Mouse (Mus musculus) heart, postnatal 0 days (tissue): ENCODE data around the gene Slc25a53. TPM values are rescaled to one million over a fixed set of nuclear protein-coding genes. Genes with fewer than 3 reads are reported as not detected.

ENCODE experiments used
- ATAC-seq: fragments of 200-750 bp; cut with Nextera tagmentation; 2 replicates; pipeline ENCODE4 v1.8.0; 2017; ENCODE audit warnings: low read depth, moderate number of reproducible peaks, moderate library complexity; ENCODE audit not compliant: insufficient read depth
- DNase-seq: peaks from one replicate; pipeline ENCODE4 v3.0.0-alpha.2; 2016; ENCODE audit warnings: low spot score
- H3K27ac ChIP-seq: fragments of 300-500 bp; sonication (generic); 2 replicates; pipeline ENCODE4 v1.5.1; 2014; ENCODE audit warnings: low read depth, mild to moderate bottlenecking
- H3K27me3 ChIP-seq: fragments of 300-500 bp; sonication (generic); 2 replicates; pipeline ENCODE4 v1.6.1; 2014; ENCODE audit warnings: low read length, mixed read lengths; ENCODE audit not compliant: control insufficient read depth, insufficient read depth
- H3K36me3 ChIP-seq: fragments of 300-500 bp; sonication (generic); replicated peaks from 2 replicates; pipeline ENCODE4 v1.6.1; 2014; ENCODE audit warnings: low read length, mixed read lengths; ENCODE audit not compliant: control insufficient read depth, insufficient read depth
- H3K4me1 ChIP-seq: fragments of 300-500 bp; sonication (generic); 2 replicates; pipeline ENCODE4 v1.6.1; 2014; ENCODE audit warnings: antibody characterized with exemption; ENCODE audit not compliant: control insufficient read depth, insufficient read depth
- H3K4me2 ChIP-seq: fragments of 300-500 bp; sonication (generic); 2 replicates; pipeline ENCODE4 v1.6.1; 2014; ENCODE audit warnings: low read depth, mild to moderate bottlenecking, low read length, moderate library complexity
- H3K4me3 ChIP-seq: fragments of 300-500 bp; sonication (generic); 2 replicates; pipeline ENCODE4 v1.5.1; 2014; ENCODE audit warnings: low read depth, low read length
- H3K9ac ChIP-seq: fragments of 300-500 bp; sonication (generic); replicated peaks from 2 replicates; pipeline ENCODE4 v1.6.1; 2014; ENCODE audit warnings: low read depth, low read length, mixed read lengths
- H3K9me3 ChIP-seq: fragments of 300-500 bp; sonication (generic); replicated peaks from 2 replicates; pipeline ENCODE4 v1.6.1; 2016; ENCODE audit warnings: low read length; ENCODE audit not compliant: control insufficient read depth
- CTCF ChIP-seq: IDR thresholded peaks from 2 replicates; pipeline ENCODE4 v1.5.1; 2016; ENCODE audit warnings: antibody characterized with exemption, control low read depth, low read depth
- EP300 ChIP-seq: IDR thresholded peaks from 2 replicates; pipeline ENCODE4 v1.6.1; 2016; ENCODE audit warnings: antibody characterized with exemption, low read depth
- WGBS: fragments of 180-500 bp; shearing (Covaris S2); extraction: QIAGEN DNeasy Blood & Tissue Kit; methylation state at CpG from one replicate; pipeline ENCODE4 v1.1.7; 2014; 5-methylcytosine and 5-hydroxymethylcytosine counted together
- polyA plus RNA-seq: library from polyadenylated mRNA; unstranded; fragments of >200 nt; fragmentation: Nextera tagmentation; extraction: Ambion mirVana; gene quantifications from 2 replicates; pipeline ENCODE4 v1.2.1, GENCODE M21; 2015
- total RNA-seq: library from RNA; depleted of rRNA; stranded (reverse); fragments of >200 nt; gene quantifications from 2 replicates; pipeline ENCODE4 v1.2.3, GENCODE M21; 2014; ENCODE audit warnings: low replicate concordance; rRNA removed

Slc25a53 gene
- 2.3 and 4.5 TPM in 2 replicates for total RNA-seq
- 3.4 and 3.6 TPM in 2 replicates for polyA plus RNA-seq

DNA sequence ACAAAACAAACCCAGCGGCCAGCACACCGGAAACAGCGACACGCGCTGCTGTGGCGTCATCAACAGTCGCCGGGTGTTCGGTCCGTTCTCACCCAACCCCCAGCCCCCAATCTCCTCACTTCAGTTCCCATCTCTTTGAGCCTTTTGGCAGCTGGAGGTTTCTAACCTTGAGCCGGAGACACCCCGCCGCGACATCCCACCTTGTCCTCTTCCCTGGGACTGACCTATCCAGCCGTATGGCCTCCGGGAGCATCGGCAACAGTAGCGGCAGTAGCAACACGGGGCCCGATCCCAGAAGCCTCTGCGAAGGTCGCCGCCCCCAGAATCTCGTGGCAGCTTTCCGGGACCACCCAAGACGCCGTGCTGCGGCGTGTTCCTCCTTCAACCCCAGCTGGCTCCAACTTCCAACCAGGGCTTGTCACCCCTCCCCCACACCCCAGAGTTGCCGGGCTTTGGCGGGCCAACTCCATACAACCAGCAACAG lies at the start of gene Slc25a53:
Gene Slc25a53, minus strand, starts transcription at position 303 of the 484 bp plus-strand sequence.
- 15% methylated on average over 31 of the region's 31 CpGs for WGBS
- Histone ChIP-seq H3K4me2 (peak within 1 kb of the TSS; percentile 68), H3K4me3 (peak within 1 kb of the TSS; percentile 68), H3K4me1 (no peaks in the 10 kb centered on the region), H3K9ac (peak within 1 kb of the TSS; percentile 62), H3K27ac (peak within 1 kb of the TSS; percentile 92), H3K9me3 (no peaks in the 10 kb centered on the region), H3K27me3 (no peaks in the 10 kb centered on the region), H3K36me3 (no peaks in the 10 kb centered on the region)
- DNase-seq (peak; percentile 59), ATAC-seq (peak; percentile 93)
- TF ChIP-seq EP300 (peak; percentile 61), CTCF (no peak)

DNA sequence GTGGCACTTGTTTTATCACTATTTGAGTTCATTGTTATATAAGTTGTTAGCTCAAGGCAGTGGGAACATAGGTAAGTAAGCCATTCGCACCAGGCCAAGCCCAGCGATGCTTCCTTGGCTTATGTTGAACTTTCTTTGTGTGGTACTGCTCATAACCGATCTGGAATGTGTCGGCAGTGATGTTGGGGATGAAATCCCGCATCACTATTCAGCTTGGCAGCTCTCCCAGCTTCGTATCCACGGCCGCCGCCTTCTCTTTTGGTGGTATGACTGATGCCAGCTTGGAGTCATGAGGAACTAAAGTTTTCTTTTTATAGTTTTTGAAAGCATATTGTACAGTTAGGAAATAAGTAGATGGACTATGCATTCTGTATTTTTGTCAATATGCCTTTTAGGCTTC lies 25.1 kb upstream of the Slc25a53 start:
- 58% methylated on average over 9 of the region's 9 CpGs for WGBS
- TF ChIP-seq EP300: no peak
- TF ChIP-seq CTCF: no peak
- no peak overlapping the region for H3K4me2 ChIP-seq
- ATAC-seq: no peak
- H3K27me3 ChIP-seq: no peaks in the 10 kb centered on the region
- no peak overlapping the region for H3K4me3 ChIP-seq
- no peak overlapping the region for H3K9ac ChIP-seq
- no peaks in the 10 kb centered on the region for H3K4me1 ChIP-seq
- no peaks in the 10 kb centered on the region for H3K9me3 ChIP-seq
- no peaks in the 10 kb centered on the region for H3K36me3 ChIP-seq
- no peak overlapping the region for H3K27ac ChIP-seq
- DNase-seq: no peak

DNA sequence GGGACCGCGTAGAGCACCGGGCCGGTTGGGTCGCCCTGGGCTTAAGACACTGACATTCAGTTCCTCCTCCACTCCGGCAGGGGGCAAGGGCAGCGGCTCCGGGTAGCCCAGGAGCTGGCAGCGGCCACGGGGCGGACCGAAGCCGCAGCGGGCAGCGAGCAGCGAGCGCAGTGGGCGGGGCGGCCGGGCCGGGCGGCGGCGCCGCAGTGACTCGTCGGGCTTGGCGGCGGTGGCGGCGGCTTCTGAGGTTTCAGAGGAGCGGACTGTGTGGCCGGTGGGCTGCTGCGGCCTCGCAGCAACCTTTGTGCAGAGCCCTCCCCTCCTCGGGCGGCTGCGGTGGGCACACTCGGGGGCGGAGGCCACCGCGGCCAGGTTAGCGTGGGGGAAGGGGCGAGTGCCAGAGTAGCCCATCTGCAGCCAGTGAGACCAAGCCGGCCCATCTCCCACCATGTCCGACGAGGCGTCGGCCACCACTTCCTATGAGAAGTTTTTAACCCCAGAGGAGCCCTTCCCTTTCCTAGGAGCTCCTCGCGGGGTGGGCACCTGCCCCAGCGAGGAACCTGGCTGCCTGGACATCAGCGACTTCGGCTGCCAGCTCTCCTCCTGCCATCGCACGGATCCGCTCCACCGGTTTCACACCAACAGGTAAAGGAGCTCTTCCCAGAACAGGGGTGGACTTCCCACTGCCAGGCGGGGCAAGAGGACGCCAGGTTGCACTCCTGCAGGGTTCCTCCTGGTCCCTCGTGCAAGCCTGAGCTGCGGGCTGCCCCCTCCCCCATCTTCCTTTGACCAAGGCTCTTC lies 11.5 kb upstream of the Slc25a53 start, which contains the start of gene Fam199x:
Gene Fam199x, plus strand, starts transcription at position 170 of the 801 bp plus-strand sequence.
- H3K4me2 ChIP-seq: peak within 1 kb of the TSS; percentile 87
- 0 out of 2 replicates have a peak within 1 kb of the TSS, but pooled peaks have one; percentile 7 for H3K27ac ChIP-seq
- H3K4me1 ChIP-seq: peaks cover 3% of the 10 kb centered on the region; the same call in 1 of the 2 replicates
- DNase-seq (peak; percentile 49), ATAC-seq (peak; percentile 94)
- H3K4me3 ChIP-seq: peak within 1 kb of the TSS; percentile 81
- H3K9ac ChIP-seq: peak within 1 kb of the TSS; percentile 64
- WGBS: 15% methylated on average over 46 of the region's 62 CpGs
- no peaks in the 10 kb centered on the region for H3K36me3 ChIP-seq
- H3K27me3 ChIP-seq: no peaks in the 10 kb centered on the region
- H3K9me3 ChIP-seq: no peaks in the 10 kb centered on the region
- TF ChIP-seq EP300: no peak
- TF ChIP-seq CTCF: peak; percentile 46

DNA sequence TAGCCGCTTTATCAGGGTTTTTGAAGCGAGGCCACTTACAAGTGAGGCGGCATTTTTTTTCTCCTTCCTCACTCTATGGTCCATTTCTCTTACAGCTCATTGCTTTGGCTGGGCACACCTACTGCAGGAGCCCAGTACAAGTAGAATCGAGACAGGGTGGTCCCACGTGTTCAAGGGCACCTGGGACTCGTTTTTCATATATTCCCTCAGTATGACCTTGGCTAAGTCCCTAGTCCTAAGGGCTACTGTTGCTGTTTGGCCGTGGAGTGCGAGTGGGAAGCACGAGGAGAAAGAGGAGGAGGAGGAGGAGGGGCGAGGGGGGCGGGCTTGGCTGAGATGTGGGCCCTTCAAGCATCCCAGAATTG lies 10.9 kb upstream of the Slc25a53 start:
- Histone ChIP-seq H3K27me3 (no peaks in the 10 kb centered on the region), H3K4me2 (peak overlapping the region; percentile 87), H3K4me1 (peaks cover 3% of the 10 kb centered on the region; the same call in 1 of the 2 replicates), H3K36me3 (no peaks in the 10 kb centered on the region), H3K27ac (no peak overlapping the region), H3K9ac (peak overlapping the region; percentile 64), H3K4me3 (peak overlapping the region; percentile 81), H3K9me3 (no peaks in the 10 kb centered on the region)
- no peak for TF ChIP-seq EP300
- TF ChIP-seq CTCF: no peak
- WGBS: 13% methylated on average over 10 of the region's 11 CpGs
- ATAC-seq (peak; percentile 40), DNase-seq (no peak)

DNA sequence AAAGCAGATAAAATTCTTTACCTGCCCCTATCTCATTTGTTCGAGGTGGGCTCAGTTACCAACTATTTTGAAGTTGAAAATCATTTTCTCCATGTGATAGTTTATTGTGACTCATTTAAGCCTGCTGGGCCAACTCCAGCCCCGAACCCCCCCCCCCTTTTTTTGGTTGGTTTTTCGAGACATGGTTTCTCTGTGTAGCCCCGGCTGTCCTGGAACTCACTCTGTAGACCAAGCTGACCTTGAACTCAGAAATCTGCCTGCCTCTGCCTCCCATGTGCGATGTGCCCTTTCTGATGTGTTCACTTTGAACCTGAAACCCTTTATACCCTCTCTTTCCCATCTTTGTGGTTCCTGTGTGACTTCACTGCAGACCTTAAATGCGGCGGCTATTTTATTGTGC lies 400 bp upstream of the Slc25a53 start:
- Histone ChIP-seq H3K4me3 (peak overlapping the region; percentile 68), H3K4me1 (no peaks in the 10 kb centered on the region), H3K4me2 (peak overlapping the region; percentile 68), H3K9me3 (no peaks in the 10 kb centered on the region), H3K9ac (peak overlapping the region; percentile 62; the same call in 1 of the 2 replicates), H3K27me3 (no peaks in the 10 kb centered on the region), H3K36me3 (no peaks in the 10 kb centered on the region), H3K27ac (peak overlapping the region; percentile 92)
- no peak for TF ChIP-seq EP300
- TF ChIP-seq CTCF: no peak
- DNase-seq: no peak
- peak; percentile 15; the same call in 1 of the 2 replicates for ATAC-seq
- 46% methylated on average over 7 of the region's 7 CpGs for WGBS
